Mouse (Mus musculus) intestine, postnatal 0 days (tissue): ENCODE results near the gene Mdn1. TPM values are rescaled to one million over a fixed set of nuclear protein-coding genes. Genes with fewer than 3 reads are reported as not detected.
A peak's percentile ranks its signal among the peaks of the same experiment; 100 is the strongest.

Source experiments
- ATAC-seq: fragments of 200-750 bp; cut with Nextera tagmentation; 2 replicates; pipeline ENCODE4 v1.8.0; 2017; ENCODE audit warnings: mild to moderate bottlenecking, moderate TSS enrichment, moderate library complexity
- H3K27ac ChIP-seq: fragments of 300-500 bp; sonication (generic); 2 replicates; pipeline ENCODE4 v1.5.1; 2014; ENCODE audit warnings: mild to moderate bottlenecking, low read depth, low read length, moderate library complexity
- H3K27me3 ChIP-seq: fragments of 300-500 bp; sonication (generic); replicated peaks from 2 replicates; pipeline ENCODE4 v1.6.1; 2014; ENCODE audit warnings: low read length, mixed read lengths; ENCODE audit not compliant: control insufficient read depth, insufficient read depth
- H3K36me3 ChIP-seq: fragments of 300-500 bp; sonication (generic); 2 replicates; pipeline ENCODE4 v1.6.1; 2014; ENCODE audit warnings: mild to moderate bottlenecking, moderate library complexity; ENCODE audit not compliant: control insufficient read depth, insufficient read depth
- H3K4me1 ChIP-seq: fragments of 300-500 bp; sonication (generic); replicated peaks from 2 replicates; pipeline ENCODE4 v1.6.1; 2014; ENCODE audit warnings: antibody characterized with exemption, low read length, mixed read lengths; ENCODE audit not compliant: control insufficient read depth, insufficient read depth
- H3K4me2 ChIP-seq: fragments of 300-500 bp; sonication (generic); replicated peaks from 2 replicates; pipeline ENCODE4 v1.6.1; 2014; ENCODE audit warnings: low read depth, mild to moderate bottlenecking, moderate library complexity
- H3K4me3 ChIP-seq: fragments of 300-500 bp; sonication (generic); 2 replicates; pipeline ENCODE4 v1.5.1; 2014; ENCODE audit warnings: low read depth, low read length
- H3K9ac ChIP-seq: fragments of 300-500 bp; sonication (generic); 2 replicates; pipeline ENCODE4 v1.6.1; 2014; ENCODE audit warnings: mild to moderate bottlenecking, low read depth, low read length
- H3K9me3 ChIP-seq: fragments of 300-500 bp; sonication (generic); 2 replicates; pipeline ENCODE4 v1.6.1; 2016; ENCODE audit warnings: mixed run types; ENCODE audit not compliant: control insufficient read depth
- CTCF ChIP-seq: sonication (generic); IDR thresholded peaks from 2 replicates; pipeline ENCODE4 v1.5.1; 2016; ENCODE audit warnings: low read depth, mild to moderate bottlenecking, control low read depth, antibody characterized with exemption, moderate library complexity
- WGBS: fragments of 180-500 bp; shearing (Covaris S2); extraction: QIAGEN DNeasy Blood & Tissue Kit; methylation state at CpG from one replicate; pipeline ENCODE4 v1.1.7; 2014; 5-methylcytosine and 5-hydroxymethylcytosine counted together
- polyA plus RNA-seq: library from polyadenylated mRNA; unstranded; fragments of >200 nt; fragmentation: Nextera tagmentation; extraction: Ambion mirVana; gene quantifications from 2 replicates; pipeline ENCODE4 v1.2.1, GENCODE M21; 2015

Gene Mdn1
- polyA plus RNA-seq, 1 experiment from 2014 or later, result 3.9 TPM

GRCm38 (mm10) chr4:32768046-32768445 lies 111.1 kb downstream of the Mdn1 start:
- Histone ChIP-seq H3K4me1 (no peaks in the 10 kb centered on the region), H3K4me2 (no peak overlapping the region), H3K27ac (no peak overlapping the region), H3K9ac (no peak overlapping the region), H3K4me3 (no peak overlapping the region), H3K36me3 (peaks cover 38% of the 10 kb centered on the region), H3K9me3 (no peaks in the 10 kb centered on the region), H3K27me3 (no peaks in the 10 kb centered on the region)
- 87% methylated on average over 10 of the region's 10 CpGs for WGBS
- ATAC-seq, result no peak
- no peak for TF ChIP-seq CTCF

- Histone ChIP-seq H3K27me3 (no peaks in the 10 kb centered on the region), H3K4me3 (no peak overlapping the region), H3K4me2 (no peak overlapping the region), H3K27ac (no peak overlapping the region), H3K9ac (no peak overlapping the region), H3K9me3 (no peaks in the 10 kb centered on the region), H3K36me3 (peaks cover 43% of the 10 kb centered on the region), H3K4me1 (no peaks in the 10 kb centered on the region)
- TF ChIP-seq CTCF, result peak; percentile 57
- WGBS, result 95% methylated on average over 7 of the region's 7 CpGs
- ATAC-seq, result no peak
These were observed 113.4 kb downstream of the Mdn1 start for GRCm38 (mm10) chr4:32770284-32770810.

GRCm38 (mm10) chr4:32779996-32780395 lies 123.1 kb downstream of the Mdn1 start:
- ATAC-seq, result no peak
- H3K9me3 ChIP-seq, result no peaks in the 10 kb centered on the region
- H3K27me3 ChIP-seq, result no peaks in the 10 kb centered on the region
- TF ChIP-seq CTCF, result no peak
- no peaks in the 10 kb centered on the region for H3K4me1 ChIP-seq
- 96% methylated on average over 4 of the region's 4 CpGs for WGBS
- H3K4me3 ChIP-seq, result no peak overlapping the region
- H3K36me3 ChIP-seq, result peaks cover 9% of the 10 kb centered on the region; the same call in 1 of the 2 replicates
- H3K4me2 ChIP-seq, result no peak overlapping the region
- H3K27ac ChIP-seq, result no peak overlapping the region
- no peak overlapping the region for H3K9ac ChIP-seq

GRCm38 (mm10) chr4:32787110-32787509 lies 130.2 kb downstream of the Mdn1 start:
- H3K9me3 ChIP-seq, result 0 out of 2 replicates have a peak, but pooled peaks cover 2% of the 10 kb centered on the region
- no peak overlapping the region for H3K27ac ChIP-seq
- no peaks in the 10 kb centered on the region for H3K27me3 ChIP-seq
- TF ChIP-seq CTCF, result no peak
- H3K4me1 ChIP-seq, result no peaks in the 10 kb centered on the region
- H3K36me3 ChIP-seq, result no peaks in the 10 kb centered on the region
- WGBS, result 85% methylated on average over 1 of the region's 1 CpGs
- no peak for ATAC-seq
- H3K4me3 ChIP-seq, result no peak overlapping the region
- H3K4me2 ChIP-seq, result no peak overlapping the region
- no peak overlapping the region for H3K9ac ChIP-seq

- Histone ChIP-seq H3K4me3 (no peak overlapping the region), H3K4me2 (no peak overlapping the region), H3K27me3 (no peaks in the 10 kb centered on the region), H3K27ac (no peak overlapping the region), H3K9ac (no peak overlapping the region), H3K36me3 (no peaks in the 10 kb centered on the region), H3K9me3 (0 out of 2 replicates have a peak, but pooled peaks cover 2% of the 10 kb centered on the region), H3K4me1 (no peaks in the 10 kb centered on the region)
- WGBS, result 86% methylated on average over 4 of the region's 4 CpGs
- TF ChIP-seq CTCF, result no peak
- no peak for ATAC-seq
These were observed 132.1 kb downstream of the Mdn1 start for GRCm38 (mm10) chr4:32789020-32789419.

- no peak for ATAC-seq
- TF ChIP-seq CTCF, result no peak
- Histone ChIP-seq H3K9ac (no peak overlapping the region), H3K27ac (no peak overlapping the region), H3K27me3 (no peaks in the 10 kb centered on the region), H3K9me3 (no peaks in the 10 kb centered on the region), H3K36me3 (no peaks in the 10 kb centered on the region), H3K4me3 (no peak overlapping the region), H3K4me2 (no peak overlapping the region), H3K4me1 (no peaks in the 10 kb centered on the region)
- 98% methylated on average over 4 of the region's 4 CpGs for WGBS
These were observed 142.1 kb downstream of the Mdn1 start for GRCm38 (mm10) chr4:32798976-32799375.
